Mouse (Mus musculus) myocyte (in vitro differentiated cells): ENCODE results near the gene Spred1.

Experiments
- CEBPB ChIP-seq: IDR thresholded peaks from 2 replicates; pipeline ENCODE4 v1.6.1; 2011; ENCODE audit warnings: mild to moderate bottlenecking, moderate library complexity; ENCODE audit not compliant: poor library complexity, insufficient read depth, severe bottlenecking
- E2F4 ChIP-seq: IDR thresholded peaks from one replicate; pipeline ENCODE4 v1.6.1; 2011; ENCODE audit warnings: mild to moderate bottlenecking, control low read depth, moderate library complexity; ENCODE audit not compliant: insufficient read depth
- MAX ChIP-seq: IDR thresholded peaks from one replicate; pipeline ENCODE4 v1.6.1; 2011; ENCODE audit warnings: low read depth, mild to moderate bottlenecking, control low read depth
- MYOD1 ChIP-seq, 3 experiments: IDR thresholded peaks; one replicate each; pipeline ENCODE4 v1.6.1; 2011; ENCODE audit warnings: control low read depth in 2 of 3, low read depth in 2 of 3, mild to moderate bottlenecking in 2 of 3, moderate library complexity in 1 of 3; ENCODE audit not compliant: insufficient read length in 2 of 3, control insufficient read depth in 1 of 3
- MYOG ChIP-seq, 3 experiments: IDR thresholded peaks; one replicate each; pipeline ENCODE4 v1.6.1; 2011; ENCODE audit warnings: control low read depth in 2 of 3, low read depth in 2 of 3, mild to moderate bottlenecking in 2 of 3; ENCODE audit not compliant: insufficient read length in 2 of 3, control insufficient read depth in 1 of 3, insufficient read depth in 1 of 3
- POLR2A ChIP-seq: IDR thresholded peaks from one replicate; pipeline ENCODE4 v1.6.1; 2011; ENCODE audit warnings: low read depth, mild to moderate bottlenecking, control low read depth, moderate library complexity; ENCODE audit not compliant: insufficient read length
- TCF12 ChIP-seq: IDR thresholded peaks from one replicate; pipeline ENCODE4 v1.6.1; 2011; ENCODE audit warnings: mild to moderate bottlenecking, control low read depth; ENCODE audit not compliant: poor library complexity, insufficient read depth, severe bottlenecking
- USF1 ChIP-seq: IDR thresholded peaks from one replicate; pipeline ENCODE4 v1.6.1; 2011; ENCODE audit warnings: low read depth, mild to moderate bottlenecking, control low read depth, moderate library complexity

- no peak for TF ChIP-seq USF1
- TF ChIP-seq E2F4: no peak
- no peak for TF ChIP-seq POLR2A
- TF ChIP-seq TCF12: no peak
- no peak for TF ChIP-seq MAX
- no peak for TF ChIP-seq MYOD1 (IDR thresholded peaks at IDR 0.05; ENCODE audit: control insufficient read depth in 1 of 3, insufficient read length in 2 of 3, low read depth in 2 of 3)
- no peak for TF ChIP-seq MYOG (IDR thresholded peaks at IDR 0.05; ENCODE audit: control insufficient read depth in 1 of 3, insufficient read depth in 1 of 3, insufficient read length in 2 of 3, low read depth in 2 of 3)
- TF ChIP-seq CEBPB: no peak
Measured at GRCm38 (mm10) chr2:117124839-117125238, 3.7 kb downstream of the Spred1 start.
